Mouse (Mus musculus): Measurements from ENCODE around the gene Whamm. TPM values are rescaled to one million over a fixed set of nuclear protein-coding genes. Genes with fewer than 3 reads are reported as not detected.

The Whamm gene
- 18.5 and 22.4 TPM in 2 replicates for polyA plus RNA-seq (2012; rRNA removed)

DNA sequence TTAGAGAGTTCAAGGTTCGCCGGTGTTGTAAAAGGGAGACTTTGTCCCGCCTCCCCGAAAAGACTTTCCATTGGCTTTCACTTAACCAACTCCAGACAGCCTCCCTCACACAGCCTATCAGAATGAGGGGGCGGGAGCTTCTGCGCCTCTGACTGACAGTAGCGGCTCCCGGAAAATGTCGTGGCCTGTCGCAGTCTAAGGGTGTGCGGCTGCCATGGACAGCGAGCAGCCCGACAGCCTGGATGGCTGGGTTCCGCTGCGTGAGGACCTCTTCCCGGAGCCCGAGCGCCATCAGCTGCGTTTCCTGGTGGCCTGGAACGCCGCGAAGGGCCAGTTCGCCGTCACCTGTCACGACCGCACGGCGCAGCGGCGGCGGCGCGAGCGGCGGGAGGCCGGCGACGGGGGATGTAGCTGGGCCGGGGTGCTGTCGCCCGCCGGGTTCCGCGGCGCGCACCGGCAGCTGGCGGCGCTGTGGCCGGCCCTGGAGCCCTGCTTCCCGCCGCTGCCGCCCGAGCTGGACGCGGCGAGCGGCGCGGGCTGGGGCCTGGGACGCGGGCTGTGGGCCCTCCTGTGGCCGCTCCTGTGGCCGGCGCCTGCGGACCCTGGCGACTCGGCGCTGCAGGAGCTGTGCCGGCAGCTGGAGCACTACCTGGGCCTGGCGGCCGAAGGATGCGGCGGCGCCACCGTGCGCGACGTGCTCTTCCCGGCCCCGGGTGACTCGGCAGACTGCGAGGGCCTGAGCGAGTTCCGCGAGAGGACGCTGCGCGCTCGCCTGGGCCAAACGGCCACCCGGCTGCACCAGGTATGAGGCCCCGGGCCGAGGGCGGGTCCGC, at the start of gene Whamm:
TSS of gene Whamm (plus strand) at position 159 of the 833 bp plus-strand sequence.
- WGBS, result under 1% methylated on average over 75 of the region's 96 CpGs
- DNase-seq (ENCODE audit: low read depth, low spot score), result peak; percentile 94

DNA sequence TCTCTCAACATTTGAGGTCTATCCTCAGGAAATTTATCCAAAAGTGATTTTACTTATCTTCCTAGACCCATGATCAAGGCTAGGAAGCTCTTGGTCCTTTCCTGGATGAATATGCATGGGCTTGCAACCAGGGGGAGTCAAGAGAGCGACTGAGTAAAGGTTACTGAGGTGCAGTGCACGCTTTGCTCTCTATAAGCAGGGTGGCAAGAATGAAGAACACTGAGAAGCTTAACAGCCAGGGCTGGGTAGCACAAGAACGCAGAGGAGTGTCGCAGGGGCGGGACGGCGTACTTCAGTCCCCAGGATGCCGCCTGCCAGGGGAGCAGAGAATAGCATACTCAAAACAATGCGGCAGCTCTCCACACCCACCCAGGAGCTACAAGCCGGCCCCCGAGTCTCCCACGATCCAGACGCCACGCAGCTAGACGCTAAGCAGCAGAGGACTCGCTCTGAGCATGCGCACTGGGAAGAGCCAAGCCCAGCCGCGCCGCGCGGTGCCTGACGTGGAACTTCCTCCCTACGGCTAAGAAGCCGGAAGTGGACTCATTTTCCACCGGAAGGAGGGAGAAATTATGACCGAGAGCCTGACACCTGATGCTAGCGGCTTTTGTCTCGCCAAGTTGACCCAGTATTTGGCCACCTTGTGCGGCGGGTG, 47.9 kb upstream of the Whamm start:
- under 1% methylated on average over 31 of the region's 31 CpGs for WGBS
- DNase-seq (ENCODE audit: low read depth, low spot score), result peak; percentile 81

DNA sequence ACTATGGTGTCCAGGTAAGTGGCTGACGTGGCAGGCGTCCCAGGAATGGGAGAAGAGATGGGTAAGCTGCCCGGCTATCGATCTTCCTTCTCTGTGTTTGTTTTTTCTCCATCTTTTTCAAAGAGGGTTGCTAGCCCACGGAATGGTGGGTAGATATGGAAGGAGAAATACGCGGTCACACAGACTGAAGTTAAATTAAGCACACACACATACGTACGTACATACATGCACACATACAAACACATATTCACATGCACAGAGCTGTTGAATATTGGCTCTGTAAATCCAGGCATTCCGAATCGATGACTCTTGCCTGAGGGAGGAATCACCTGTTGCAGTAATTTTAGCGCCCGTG, 47.4 kb upstream of the Whamm start:
- 2% methylated on average over 13 of the region's 13 CpGs for WGBS
- DNase-seq (ENCODE audit: low read depth, low spot score), result no peak

DNA sequence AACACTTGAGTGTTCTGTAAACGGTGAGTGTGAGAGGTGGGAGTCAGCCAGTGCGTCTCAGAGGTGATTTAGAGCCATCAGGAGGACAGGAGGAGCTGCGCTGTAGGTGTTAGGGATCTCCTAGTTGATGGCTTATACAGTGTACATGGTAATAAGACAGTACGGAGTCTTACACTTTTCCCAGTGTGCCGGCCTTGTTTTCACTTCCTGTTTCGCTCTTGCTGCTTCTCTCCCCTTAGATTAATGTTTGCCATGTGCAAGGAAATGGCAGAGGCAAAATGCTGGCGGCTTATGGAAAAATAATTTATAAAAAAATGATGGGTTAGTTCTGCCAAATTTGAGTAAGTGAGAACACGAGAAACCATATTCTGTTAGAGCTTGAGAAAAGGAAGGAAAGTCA, 42.1 kb upstream of the Whamm start:
- DNase-seq (ENCODE audit: low read depth, low spot score), result no peak
- WGBS, result 88% methylated on average over 8 of the region's 8 CpGs

DNA sequence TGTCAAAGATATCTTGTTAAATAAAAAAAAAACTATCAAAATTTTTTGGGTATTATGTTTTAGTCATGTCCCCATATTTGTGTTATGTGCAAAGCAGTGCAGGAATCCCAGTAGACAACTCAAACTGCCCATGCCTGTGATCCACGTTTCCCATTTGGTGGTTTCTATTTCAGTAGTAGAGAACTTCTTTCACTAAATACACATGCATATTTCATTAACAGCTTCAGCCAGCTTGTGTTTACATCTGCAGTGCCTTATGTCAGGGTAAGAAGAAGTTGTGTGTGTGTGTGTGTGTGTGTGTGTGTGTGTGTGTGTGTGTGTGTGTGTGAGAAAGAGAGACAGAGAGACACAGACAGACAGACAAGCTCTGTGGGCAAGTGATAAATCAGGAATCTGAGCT, 39.6 kb upstream of the Whamm start:
- WGBS, result 73% methylated on average over 1 of the region's 1 CpGs
- no peak for DNase-seq (ENCODE audit: low read depth, low spot score)

DNA sequence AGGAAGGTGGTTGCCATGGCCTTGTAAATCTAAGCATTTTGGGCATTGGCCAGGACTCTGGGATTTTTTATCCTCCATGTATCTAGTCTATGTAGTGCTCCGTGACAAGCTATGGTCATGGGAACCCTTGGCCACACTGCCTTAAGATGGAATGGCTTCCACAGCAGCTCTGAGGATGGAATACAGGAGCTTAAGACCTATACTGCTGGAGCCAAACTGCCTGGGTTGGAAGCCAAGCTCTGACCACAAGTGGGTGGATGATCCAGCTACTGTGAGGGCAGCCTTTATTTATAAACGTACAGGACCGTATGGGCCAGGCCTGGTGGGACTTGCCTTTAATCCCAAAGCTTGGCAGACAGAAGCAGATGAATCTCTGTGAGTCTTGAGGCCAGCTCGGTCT, 34.6 kb upstream of the Whamm start:
- WGBS, result 88% methylated on average over 4 of the region's 4 CpGs
- no peak for DNase-seq (ENCODE audit: low read depth, low spot score)

DNA sequence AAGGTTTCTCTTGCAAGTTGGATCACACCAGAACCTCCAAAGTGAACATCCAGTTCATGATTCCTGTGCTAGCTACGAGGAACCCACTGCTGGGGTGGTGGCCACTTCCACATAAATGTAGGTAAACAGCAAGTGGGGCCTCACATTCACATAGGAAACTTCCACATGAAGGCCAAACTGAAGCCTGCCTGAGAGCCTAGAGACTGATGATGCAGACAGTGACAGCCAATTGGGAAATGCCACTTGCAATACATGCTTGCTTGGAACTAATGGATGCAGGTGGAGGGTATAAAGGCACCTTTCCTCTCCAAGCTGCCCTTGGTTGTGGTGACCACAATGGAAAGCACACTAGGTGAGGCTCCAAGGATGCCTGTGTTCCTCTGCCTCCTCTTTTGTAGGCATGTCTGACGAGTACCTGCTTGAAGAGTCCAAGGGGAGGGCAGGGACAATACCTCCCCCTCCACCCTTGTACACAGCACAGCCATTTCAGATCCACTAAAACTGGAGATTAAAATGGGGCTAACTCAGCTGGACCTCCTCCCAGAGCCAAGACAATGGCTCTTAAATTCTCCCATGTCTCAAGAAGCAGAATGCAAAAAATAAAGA, 32.9 kb upstream of the Whamm start:
- no peak for DNase-seq (ENCODE audit: low read depth, low spot score)

DNA sequence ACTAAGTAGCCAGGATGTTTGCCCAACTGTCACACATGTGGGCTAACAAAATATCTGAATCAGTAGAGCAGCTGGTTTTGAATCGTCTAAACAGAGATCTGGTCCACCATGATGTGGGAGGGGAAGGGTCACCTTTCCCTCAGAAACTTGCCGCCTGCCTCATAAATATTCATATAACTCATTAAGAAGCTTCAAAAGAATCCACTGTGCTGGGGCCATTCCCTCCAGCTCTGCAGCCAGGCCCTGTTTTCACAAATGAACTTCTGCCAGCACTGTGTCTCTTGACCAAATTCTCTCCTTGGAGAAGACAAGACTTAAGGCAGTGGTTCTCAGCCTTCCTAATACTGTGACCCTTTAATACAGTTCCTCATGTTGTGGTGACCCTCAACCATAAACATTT, 31.5 kb upstream of the Whamm start:
- WGBS, result 46% methylated on average over 2 of the region's 2 CpGs

More for the DNA sequence above, 32.9 kb upstream of the Whamm start:
- WGBS, result 82% methylated on average over 2 of the region's 2 CpGs

DNA sequence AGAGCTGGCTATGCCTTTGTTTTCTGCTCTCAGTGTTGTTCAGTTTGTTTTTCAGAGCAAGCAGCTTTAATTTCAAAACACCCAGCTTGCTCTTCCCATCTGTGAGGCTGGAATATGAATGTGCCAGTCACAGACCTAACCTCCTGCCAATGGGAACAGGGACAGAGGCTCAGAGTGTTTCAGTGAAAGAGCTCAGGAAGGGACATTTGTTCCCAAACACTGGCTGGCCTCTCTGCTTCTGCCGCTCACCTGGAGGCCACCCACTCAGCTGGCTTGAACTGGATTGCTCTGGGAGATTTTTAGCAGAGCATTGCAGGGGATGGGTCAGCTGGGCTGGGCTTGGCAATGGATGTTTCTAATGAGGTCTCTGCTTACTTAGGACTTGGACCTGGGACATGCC, 30.1 kb upstream of the Whamm start:
- WGBS, result 34% methylated on average over 1 of the region's 1 CpGs
- DNase-seq (ENCODE audit: low read depth, low spot score), result no peak

More for the DNA sequence above, 31.5 kb upstream of the Whamm start:
- DNase-seq (ENCODE audit: low read depth, low spot score), result no peak

DNA sequence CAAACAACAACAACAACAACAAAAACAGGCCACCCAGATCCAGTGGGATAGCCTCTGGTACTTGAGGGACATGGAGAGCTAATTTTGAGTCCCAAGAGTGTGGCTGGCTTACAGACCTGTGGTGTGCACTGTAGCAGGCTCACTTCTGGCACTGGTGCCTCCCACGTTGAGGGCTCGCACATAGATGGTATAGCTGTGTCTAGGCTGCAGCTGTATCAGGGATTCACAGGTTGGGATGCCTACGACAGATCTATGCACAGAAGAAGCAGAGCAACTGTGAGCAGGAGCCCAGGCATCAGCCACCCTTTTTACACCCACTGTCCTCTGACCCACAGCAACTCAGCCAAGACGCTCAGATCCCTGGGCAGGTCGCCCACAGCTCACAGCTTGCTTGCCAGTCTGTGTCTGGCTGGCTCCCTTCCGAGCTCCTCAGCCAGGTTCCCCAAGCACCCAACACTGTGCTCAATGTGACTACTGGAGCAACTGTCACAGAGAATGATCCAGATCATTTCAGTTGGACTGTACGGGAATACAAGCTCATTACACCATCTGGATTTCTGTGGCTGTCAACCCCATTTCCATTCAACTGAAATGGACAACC, 29.0 kb upstream of the Whamm start:
- no peak for DNase-seq (ENCODE audit: low read depth, low spot score)
- 71% methylated on average over 7 of the region's 7 CpGs for WGBS

DNA sequence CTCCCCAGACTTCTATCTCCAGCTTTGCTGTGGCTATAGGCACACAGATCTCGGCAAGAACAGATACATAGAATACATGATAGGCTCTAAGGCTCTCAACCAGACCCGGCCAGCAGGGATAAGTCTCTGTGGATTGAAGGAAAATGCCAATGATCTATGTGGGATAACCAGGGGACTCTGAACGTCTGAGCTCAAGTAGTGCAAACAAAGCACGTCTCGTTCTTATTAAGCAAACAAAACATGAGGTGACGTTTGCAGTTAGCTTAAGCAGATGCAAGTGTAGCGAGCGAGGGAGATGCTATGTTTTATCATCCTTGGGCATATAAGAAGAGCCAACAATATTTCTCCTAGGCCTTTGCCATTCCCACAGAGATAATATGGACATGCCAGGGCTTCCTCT, 28.1 kb upstream of the Whamm start:
- WGBS, result 47% methylated on average over 8 of the region's 8 CpGs
- DNase-seq (ENCODE audit: low read depth, low spot score), result no peak

DNA sequence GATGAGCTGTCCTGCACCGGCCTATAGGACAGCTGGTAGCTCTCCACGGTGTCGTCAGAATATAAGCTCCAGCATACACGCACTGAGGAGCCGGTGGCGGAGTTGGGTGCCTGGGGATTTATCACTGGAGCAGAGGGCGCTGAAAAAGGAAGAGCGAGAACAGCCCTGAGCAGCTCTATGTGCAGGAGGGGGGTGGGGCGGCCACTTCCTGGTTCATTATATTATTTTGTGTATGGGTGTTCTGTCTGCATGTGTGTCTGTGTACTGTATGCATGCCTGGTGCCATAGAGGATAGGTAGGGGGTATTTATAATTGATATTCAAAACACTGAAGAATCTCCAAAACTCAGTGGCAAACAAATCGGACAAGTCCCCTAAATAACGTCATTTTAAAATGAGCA, 22.2 kb upstream of the Whamm start:
- WGBS, result 56% methylated on average over 11 of the region's 11 CpGs

DNA sequence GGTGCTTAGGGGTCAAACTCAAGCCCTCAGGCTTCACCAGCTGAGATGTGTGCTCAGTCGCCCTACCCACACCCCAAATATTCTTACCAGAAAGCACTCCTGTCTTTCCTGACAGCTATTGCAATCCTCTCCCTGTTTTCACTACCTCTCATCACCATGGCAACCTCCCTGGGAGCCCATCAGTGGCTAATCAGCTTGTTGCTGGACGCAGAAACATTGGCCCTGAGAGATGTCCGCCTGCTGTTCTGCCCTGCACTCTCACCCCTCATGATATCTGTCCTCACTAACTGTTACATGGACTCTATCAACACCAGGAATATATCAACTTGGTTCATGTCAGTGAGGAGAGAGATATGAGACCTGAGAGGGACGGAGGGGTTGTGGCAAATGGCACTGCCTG, 17.5 kb upstream of the Whamm start:
- WGBS, result 68% methylated on average over 4 of the region's 4 CpGs

More for the DNA sequence above, 22.2 kb upstream of the Whamm start:
- no peak for DNase-seq (ENCODE audit: low read depth, low spot score)

DNA sequence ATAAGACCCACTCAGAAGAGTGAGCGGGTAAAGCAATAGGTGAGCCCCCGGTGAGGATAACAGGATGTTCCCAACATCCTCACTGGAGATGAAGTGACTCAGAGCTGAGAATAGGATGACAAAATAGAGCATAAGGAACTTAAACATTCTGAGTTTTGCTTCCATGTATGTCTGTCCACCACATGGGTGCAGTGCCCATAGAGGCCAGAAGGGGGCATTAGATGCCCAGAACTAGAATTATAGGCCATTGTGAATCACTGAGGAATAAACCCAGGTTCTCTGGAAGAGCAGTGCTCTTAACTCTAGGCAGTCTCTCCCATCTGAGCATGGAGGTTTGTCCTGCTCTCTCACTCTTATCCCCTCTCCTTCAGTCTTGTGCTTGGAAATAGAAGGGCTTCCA, 16.7 kb upstream of the Whamm start:
- WGBS, result 91% methylated on average over 2 of the region's 2 CpGs
- DNase-seq (ENCODE audit: low read depth, low spot score), result no peak

More for the DNA sequence above, 17.5 kb upstream of the Whamm start:
- no peak for DNase-seq (ENCODE audit: low read depth, low spot score)

DNA sequence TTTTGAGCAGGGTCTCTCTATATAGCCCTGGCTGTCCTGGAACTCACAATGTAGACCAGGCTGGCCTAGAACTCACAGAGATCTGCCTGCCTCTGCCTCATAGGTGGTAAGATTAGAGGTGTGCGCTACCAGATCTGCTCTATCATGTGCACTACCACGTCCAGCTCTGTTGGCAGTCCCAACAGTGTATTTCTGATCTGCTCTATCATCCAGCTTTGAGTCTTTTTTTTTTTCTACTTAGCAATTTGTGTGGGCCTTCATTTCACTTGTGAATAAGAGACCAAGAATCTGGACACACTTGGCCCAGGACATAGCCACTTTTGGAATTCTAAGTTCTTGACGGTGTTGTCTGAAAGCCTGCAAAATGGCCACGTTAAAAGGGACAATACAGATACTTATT, 14.2 kb upstream of the Whamm start:
- no peak for DNase-seq (ENCODE audit: low read depth, low spot score)
- WGBS, result 77% methylated on average over 4 of the region's 4 CpGs

DNA sequence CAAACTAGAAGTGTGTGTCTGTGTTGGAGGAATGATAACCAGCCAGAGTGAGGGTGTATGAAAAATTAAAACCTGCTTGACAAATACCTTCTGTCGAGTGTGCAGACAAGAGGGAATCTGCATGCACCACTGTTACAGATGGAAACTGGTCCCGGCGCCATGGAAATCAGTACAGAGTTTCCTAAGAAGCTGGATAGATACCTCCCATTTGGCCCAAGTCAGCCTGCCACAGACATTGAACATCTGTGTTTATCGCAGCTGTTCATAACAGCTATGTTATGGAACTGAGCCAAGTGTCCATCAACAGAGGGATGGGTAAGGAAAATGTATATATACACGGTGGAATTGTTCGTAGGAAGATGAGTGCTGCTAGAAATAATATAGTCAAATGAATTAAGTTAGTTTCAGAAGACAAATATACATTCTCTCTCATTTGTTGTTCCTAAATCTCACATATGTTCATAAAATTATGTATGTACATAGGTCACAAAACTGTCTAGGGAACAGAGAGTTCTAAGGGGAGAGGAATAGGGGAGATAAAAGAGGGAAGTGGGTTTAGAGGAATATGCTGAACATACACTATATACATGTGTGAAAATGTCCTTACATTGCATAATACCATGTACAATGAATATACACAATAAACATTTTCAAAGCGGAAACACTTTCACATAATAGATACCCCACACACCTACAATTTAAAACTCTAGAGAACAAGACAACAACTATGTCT, 13.6 kb upstream of the Whamm start:
- DNase-seq (ENCODE audit: low read depth, low spot score), result no peak
- 48% methylated on average over 7 of the region's 7 CpGs for WGBS

DNA sequence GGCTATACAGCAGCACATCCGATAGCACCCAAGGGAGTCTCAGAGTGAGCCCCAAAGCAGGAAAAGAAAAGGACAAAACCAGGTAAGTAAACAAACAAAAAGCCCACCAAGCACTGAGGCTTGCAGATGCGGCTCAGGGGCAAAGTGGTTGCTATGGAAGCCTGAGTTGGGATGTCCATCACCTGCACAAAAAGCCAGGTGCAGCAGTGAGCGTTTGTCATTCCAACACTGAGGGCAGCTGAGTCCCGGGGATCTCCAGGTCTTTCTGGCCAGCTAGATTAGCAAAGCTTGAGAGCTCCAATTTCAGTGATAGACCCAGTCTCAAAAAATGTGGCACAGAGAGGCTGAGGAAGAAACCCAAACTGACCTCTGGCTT, 13.1 kb upstream of the Whamm start:
- no peak for DNase-seq (ENCODE audit: low read depth, low spot score)
- WGBS, result 52% methylated on average over 4 of the region's 4 CpGs

DNA sequence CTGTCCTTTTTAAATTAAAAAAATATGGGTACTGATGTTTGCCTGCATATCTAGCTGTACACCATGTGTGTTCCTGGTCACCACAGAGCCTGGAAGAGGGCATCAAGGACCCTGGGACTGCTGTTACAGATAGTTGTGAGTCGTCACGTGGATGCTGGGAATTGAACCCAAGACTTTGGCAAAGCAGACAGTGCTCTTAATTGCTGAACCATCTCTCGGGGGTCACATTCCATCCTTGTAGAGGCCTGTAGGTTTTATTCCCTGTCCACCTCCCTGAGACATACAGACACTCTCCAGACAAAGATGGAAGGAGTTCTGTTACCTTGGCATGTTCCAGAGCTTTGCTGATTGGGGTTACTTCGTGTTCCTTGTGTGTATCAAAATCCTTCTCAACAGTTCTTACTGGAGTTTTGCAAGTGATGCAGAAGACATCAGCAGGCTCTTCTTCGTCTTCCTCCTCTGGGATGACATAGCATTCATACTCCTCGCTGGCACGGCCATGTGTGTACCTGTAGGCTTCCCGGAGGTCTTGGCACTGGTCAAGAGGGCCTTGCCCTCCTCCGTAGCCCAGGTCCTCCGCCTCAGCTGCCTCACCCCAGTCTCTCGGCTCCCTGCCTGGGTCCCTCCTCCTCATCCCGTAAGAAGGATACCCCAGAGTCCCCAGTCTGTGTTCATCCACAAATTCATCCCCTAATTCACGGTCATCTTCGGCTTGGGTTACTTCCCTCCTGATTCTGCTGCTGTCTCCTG, 11.7 kb upstream of the Whamm start:
- 87% methylated on average over 14 of the region's 14 CpGs for WGBS
- no peak for DNase-seq (ENCODE audit: low read depth, low spot score)
